Mouse (Mus musculus): ENCODE measurements around the gene Pknox2.

DNA sequence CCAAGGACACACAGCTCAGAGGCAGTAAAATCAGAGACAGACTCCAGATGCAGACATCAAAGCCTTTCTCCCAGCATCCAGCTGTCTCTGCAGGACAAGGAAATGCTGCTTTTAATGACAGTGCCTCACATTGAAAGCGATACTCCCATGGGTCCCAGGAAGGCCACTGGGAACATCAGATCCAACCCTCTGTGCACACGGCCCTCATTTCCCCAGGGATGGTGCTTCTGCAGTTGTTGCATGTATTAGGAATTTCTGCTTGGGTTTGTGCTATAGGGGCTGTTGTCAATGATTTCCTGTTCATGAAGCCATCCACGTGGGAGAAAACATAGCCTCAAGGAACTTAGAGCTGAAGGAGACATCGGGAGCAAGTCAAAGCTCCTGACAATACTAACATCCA, 8.3 kb downstream of the Pknox2 start:
- no peak for TF ChIP-seq CTCF (IDR thresholded peaks at IDR 0.05; ENCODE audit: low read depth)
- TF ChIP-seq EP300 (IDR thresholded peaks at IDR 0.05; ENCODE audit: low read depth): no peak
